10 mouse cellular contexts compared by ENCODE assay signal in genomic region chrX:103374250-103374649, GRCm38 (mm10). TPM values are rescaled to one million over a fixed set of nuclear protein-coding genes. Genes with fewer than 3 reads are reported as not detected.
DNase-seq lines count a peak whose midpoint lies in the region; ATAC-seq and TF ChIP-seq lines count a peak whose summit lies in the region.
"Had no signal": no experiment of that assay in that cellular context is flagged by ENCODE, and none has a peak within 500 bp of the region (broad histone marks: within the 10 kb centered on the region; RNA-seq: fewer than 3 reads in every experiment).

No protein-coding gene starts in this region.

- TF ChIP-seq POLR2A in bone marrow, adult 2 months (IDR thresholded peaks at IDR 0.05; ENCODE audit: borderline replicate concordance, control insufficient read depth, low read depth, low read length), result no peak

- H3K9ac ChIP-seq in midbrain, postnatal 0 days (replicated peaks; ENCODE audit: low read length, poor library complexity, severe bottlenecking), result no peak overlapping the region
- H3K9ac ChIP-seq in midbrain, embryonic 11.5 days (ENCODE audit: low read length), result no peak overlapping the region

- intact Hi-C loops in heart, postnatal 14 days (cut with DNase I), result no loop called here
- intact Hi-C loops in heart, postnatal 25 days (cut with DNase I), result no loop called here

- H3K4me1 ChIP-seq in midbrain, postnatal 0 days (ENCODE audit: insufficient read depth, low read length), result no peaks in the 10 kb centered on the region
- H3K4me1 ChIP-seq in midbrain, embryonic 11.5 days (ENCODE audit: control insufficient read depth, insufficient read depth, low read length), result no peaks in the 10 kb centered on the region
- H3K4me1 ChIP-seq in bone marrow, adult 2 months (ENCODE audit: control insufficient read depth, insufficient read depth, low read length), result no peaks in the 10 kb centered on the region

- WGBS in midbrain, postnatal 0 days, result 67% methylated on average over 5 of the region's 5 CpGs
- WGBS in midbrain, embryonic 11.5 days, result 64% methylated on average over 5 of the region's 5 CpGs
- WGBS in bone marrow, adult 2 months, result 62% methylated on average over 5 of the region's 5 CpGs

- peak; percentile 70 for TF ChIP-seq CTCF in midbrain, postnatal 0 days (IDR thresholded peaks at IDR 0.05)
- TF ChIP-seq CTCF in bone marrow, adult 2 months (IDR thresholded peaks at IDR 0.05; ENCODE audit: control insufficient read depth, insufficient read depth, low read length), result peak; percentile 3; the same call in 1 of the 2 replicates

- peaks cover 11% of the 10 kb centered on the region; the same call in 1 of the 2 replicates for H3K27me3 ChIP-seq in midbrain, postnatal 0 days (ENCODE audit: insufficient read depth, low read length)
- H3K27me3 ChIP-seq in midbrain, embryonic 11.5 days (ENCODE audit: control insufficient read depth, insufficient read depth, low read length), result peaks cover 31% of the 10 kb centered on the region

- no peak overlapping the region for H3K4me2 ChIP-seq in midbrain, postnatal 0 days (ENCODE audit: low read depth, low read length, poor library complexity, severe bottlenecking)
- H3K4me2 ChIP-seq in midbrain, embryonic 11.5 days, result no peak overlapping the region

- H3K4me3 ChIP-seq in midbrain, postnatal 0 days (ENCODE audit: low read depth, low read length), result no peak overlapping the region
- no peak overlapping the region for H3K4me3 ChIP-seq in midbrain, embryonic 11.5 days (ENCODE audit: low read depth, low read length)
- no peak overlapping the region for H3K4me3 ChIP-seq in bone marrow, adult 2 months (replicated peaks; ENCODE audit: control insufficient read depth, low read depth, low read length)

- no peak for ATAC-seq in midbrain, postnatal 0 days (ENCODE audit: low FRiP score)
- ATAC-seq in midbrain, embryonic 11.5 days (ENCODE audit: low FRiP score), result no peak

- H3K36me3 ChIP-seq in midbrain, postnatal 0 days (ENCODE audit: insufficient read depth, low read length), result no peaks in the 10 kb centered on the region
- H3K36me3 ChIP-seq in midbrain, embryonic 11.5 days (ENCODE audit: control insufficient read depth, insufficient read depth, low read length), result no peaks in the 10 kb centered on the region

- no peak overlapping the region for H3K27ac ChIP-seq in midbrain, postnatal 0 days (ENCODE audit: low read depth, low read length)
- no peak overlapping the region for H3K27ac ChIP-seq in midbrain, embryonic 11.5 days (ENCODE audit: low read depth, low read length)
- no peak overlapping the region for H3K27ac ChIP-seq in bone marrow, adult 2 months (ENCODE audit: control insufficient read depth, insufficient read depth, low read depth, low read length, poor library complexity)

- DNase-seq in heart, postnatal 14 days, result peak; percentile 6 to 10
- no peak for DNase-seq in heart, postnatal 25 days (ENCODE audit: low spot score)
- peak; percentile 23 for DNase-seq in midbrain, postnatal 0 days (ENCODE audit: low spot score)
- DNase-seq in midbrain, embryonic 11.5 days (ENCODE audit: low spot score, missing footprints), result no peak
- peak; percentile 34 for DNase-seq in retina, postnatal 1 day
- no peak for DNase-seq in layer of hippocampus, adult 8-10 months (ENCODE audit: low spot score in 2 of 2)
- no peak for DNase-seq in left cerebral cortex, adult 11 months (ENCODE audit: low spot score)
- DNase-seq: adrenal gland, adult 8-10 months had no signal

- H3K9me3 ChIP-seq in midbrain, postnatal 0 days (ENCODE audit: low read length), result no peaks in the 10 kb centered on the region
- H3K9me3 ChIP-seq in midbrain, embryonic 11.5 days (ENCODE audit: control insufficient read depth, low read length), result no peaks in the 10 kb centered on the region

RNA-seq across cellular contexts. Expression of gene Chic1, which starts 18.0 kb away (rescaled TPM):
- total RNA-seq in heart, postnatal 14 days (2021), result 1 to 10 TPM; 1.1 TPM
- total RNA-seq in heart, postnatal 25 days (2021), result under 1 TPM; 0.57 to 0.70 TPM
- 9.7 and 13.7 TPM in 2 replicates for total RNA-seq in midbrain, postnatal 0 days (2014; rRNA removed)
- polyA plus RNA-seq in midbrain, postnatal 0 days (2015; fragmentation: Nextera tagmentation; extraction: Ambion mirVana), result 3.3 and 5.1 TPM in 2 replicates
- polyA plus RNA-seq in midbrain, embryonic 11.5 days (2014; fragmentation: Nextera tagmentation; extraction: Ambion mirVana), result 5.5 and 6.6 TPM in 2 replicates
- polyA plus RNA-seq in bone marrow, adult 2 months (2011; ENCODE audit: insufficient read depth, insufficient read length, low replicate concordance, missing spikeins), result 0.41 and 0.55 TPM in 2 replicates
- 10 to 100 TPM; 18.3 to 24.2 (median 23.2) TPM for total RNA-seq in layer of hippocampus, adult 8-10 months (2022)

RNA-seq across cellular contexts. Expression of gene Tsx, which starts 40.0 kb away (rescaled TPM):
- total RNA-seq in heart, postnatal 14 days (2021), result not detected
- total RNA-seq in heart, postnatal 25 days (2021), result not detected
- not detected in 2 replicates for total RNA-seq in midbrain, postnatal 0 days (2014; rRNA removed)
- 0.20 and 0.21 TPM in 2 replicates for polyA plus RNA-seq in midbrain, postnatal 0 days (2015; fragmentation: Nextera tagmentation; extraction: Ambion mirVana)
- polyA plus RNA-seq in midbrain, embryonic 11.5 days (2014; fragmentation: Nextera tagmentation; extraction: Ambion mirVana), result 0.29 and 0.34 TPM in 2 replicates
- polyA plus RNA-seq in bone marrow, adult 2 months (2011; ENCODE audit: insufficient read depth, insufficient read length, low replicate concordance, missing spikeins), result not detected in 2 replicates
- under 1 TPM in 1 of 4 experiments, not detected in 3; 0.83 TPM for total RNA-seq in layer of hippocampus, adult 8-10 months (2022)

RNA-seq across cellular contexts. Expression of gene Gm26992, which starts 47.6 kb away (rescaled TPM):
- not detected for total RNA-seq in heart, postnatal 14 days (2021)
- total RNA-seq in heart, postnatal 25 days (2021), result not detected
- 2.0 TPM in 1 of 2 replicates, not detected in the other for total RNA-seq in midbrain, postnatal 0 days (2014; rRNA removed)
- polyA plus RNA-seq in midbrain, postnatal 0 days (2015; fragmentation: Nextera tagmentation; extraction: Ambion mirVana), result 0.63 TPM in 1 of 2 replicates, not detected in the other
- polyA plus RNA-seq in midbrain, embryonic 11.5 days (2014; fragmentation: Nextera tagmentation; extraction: Ambion mirVana), result not detected in 2 replicates
- polyA plus RNA-seq in bone marrow, adult 2 months (2011; ENCODE audit: insufficient read depth, insufficient read length, low replicate concordance, missing spikeins), result not detected in 2 replicates
- total RNA-seq in layer of hippocampus, adult 8-10 months (2022), result 1 to 10 TPM in 1 of 4 experiments, not detected in 3; 1.4 TPM
- total RNA-seq: adrenal gland, adult 8-10 months had no signal
- polyA plus RNA-seq: intestine, embryonic 14.5 days had no signal

RNA-seq across cellular contexts. Expression of gene Cdx4, which starts 53.1 kb away (rescaled TPM):
- not detected for total RNA-seq in heart, postnatal 14 days (2021)
- not detected for total RNA-seq in heart, postnatal 25 days (2021)
- not detected in 2 replicates for total RNA-seq in midbrain, postnatal 0 days (2014; rRNA removed)
- polyA plus RNA-seq in midbrain, postnatal 0 days (2015; fragmentation: Nextera tagmentation; extraction: Ambion mirVana), result not detected in 2 replicates
- polyA plus RNA-seq in midbrain, embryonic 11.5 days (2014; fragmentation: Nextera tagmentation; extraction: Ambion mirVana), result not detected in 2 replicates
- polyA plus RNA-seq in bone marrow, adult 2 months (2011; ENCODE audit: insufficient read depth, insufficient read length, low replicate concordance, missing spikeins), result not detected in 2 replicates
- total RNA-seq in layer of hippocampus, adult 8-10 months (2022), result not detected
- total RNA-seq: adrenal gland, adult 8-10 months had no signal
- polyA plus RNA-seq: intestine, embryonic 14.5 days had no signal

Comparison
In these comparisons a context has a peak if more than half of its experiments do, and no peak if none do; other contexts are left out.
1. DNase-seq: peak in heart, postnatal 14 days (2 of 2), midbrain, postnatal 0 days (single experiment) and retina, postnatal 1 day (single experiment); none in heart, postnatal 25 days (single experiment), midbrain, embryonic 11.5 days (single experiment), layer of hippocampus, adult 8-10 months (0 of 2) and left cerebral cortex, adult 11 months (single experiment).